ENCODE assay signal across 8 mouse cellular contexts in genomic region chr5:123169284-123169683, GRCm38 (mm10). TPM values are rescaled to one million over a fixed set of nuclear protein-coding genes. Genes with fewer than 3 reads are reported as not detected.
DNase-seq lines count a peak whose midpoint lies in the region; ATAC-seq and TF ChIP-seq lines count a peak whose summit lies in the region.

Psmd9 (plus strand) TSS chr5:123169413.

- no peak within 1 kb of the TSS for H3K27ac ChIP-seq in spleen, adult 2 months (ENCODE audit: insufficient read depth, low read length)
- H3K27ac ChIP-seq in embryonic fibroblast, embryonic 13.5 days (ENCODE audit: insufficient read depth, low read length), result no peak within 1 kb of the TSS
- H3K27ac ChIP-seq in limb, embryonic 12.5 days, result peak within 1 kb of the TSS; percentile 1; the same call in 1 of the 2 replicates
- H3K27ac ChIP-seq in small intestine, adult 2 months (ENCODE audit: insufficient read depth, low read depth, low read length), result no peak within 1 kb of the TSS

- WGBS in spleen, adult 2 months, result 81% methylated on average over 5 of the region's 5 CpGs
- WGBS in limb, embryonic 12.5 days, result 88% methylated on average over 5 of the region's 5 CpGs
- WGBS in small intestine, adult 2 months, result 68% methylated on average over 5 of the region's 5 CpGs

- TF ChIP-seq POLR2A in spleen, adult 2 months (IDR thresholded peaks at IDR 0.05; ENCODE audit: low read depth, low read length), result no peak
- no peak for TF ChIP-seq POLR2A in embryonic fibroblast, embryonic 13.5 days (IDR thresholded peaks at IDR 0.05; ENCODE audit: low read depth, low read length)
- TF ChIP-seq POLR2A in small intestine, adult 2 months (IDR thresholded peaks at IDR 0.05; ENCODE audit: low read depth, low read length), result no peak

- no peak for TF ChIP-seq CTCF in spleen, adult 2 months (IDR thresholded peaks at IDR 0.05; ENCODE audit: extremely low read depth, insufficient read depth, insufficient read length, insufficient replicate concordance)
- no peak for TF ChIP-seq CTCF in embryonic fibroblast, embryonic 13.5 days (IDR thresholded peaks at IDR 0.05; ENCODE audit: borderline replicate concordance, insufficient read depth, low read length)
- no peak for TF ChIP-seq CTCF in small intestine, adult 2 months (IDR thresholded peaks at IDR 0.05; ENCODE audit: extremely low read depth, insufficient read length, insufficient replicate concordance, low read depth, low read length)

- H3K4me3 ChIP-seq in spleen, adult 2 months (ENCODE audit: extremely low read depth, insufficient read depth, insufficient read length), result no peak within 1 kb of the TSS
- H3K4me3 ChIP-seq in embryonic fibroblast, embryonic 13.5 days (ENCODE audit: insufficient read depth, low read length), result no peak within 1 kb of the TSS
- no peak within 1 kb of the TSS for H3K4me3 ChIP-seq in limb, embryonic 12.5 days (replicated peaks)
- H3K4me3 ChIP-seq in small intestine, adult 2 months (ENCODE audit: low read depth, low read length), result no peak within 1 kb of the TSS

- peaks cover 20% of the 10 kb centered on the region for H3K36me3 ChIP-seq in spleen, adult 2 months (ENCODE audit: control insufficient read depth, insufficient read depth, low read length)
- H3K36me3 ChIP-seq in limb, embryonic 12.5 days, result peaks cover 26% of the 10 kb centered on the region
- peaks cover 22% of the 10 kb centered on the region for H3K36me3 ChIP-seq in small intestine, adult 2 months (ENCODE audit: control insufficient read depth, insufficient read depth, low read length)

- H3K27me3 ChIP-seq in spleen, adult 2 months (ENCODE audit: control insufficient read depth, insufficient read depth, low read length), result no peaks in the 10 kb centered on the region
- H3K27me3 ChIP-seq in limb, embryonic 12.5 days, result no peaks in the 10 kb centered on the region
- no peaks in the 10 kb centered on the region for H3K27me3 ChIP-seq in small intestine, adult 2 months (ENCODE audit: control insufficient read depth, insufficient read depth, low read length)

- no peaks in the 10 kb centered on the region for H3K9me3 ChIP-seq in limb, embryonic 12.5 days

- intact Hi-C loops in heart, postnatal 25 days (cut with DNase I), result no loop called here

- no peak within 1 kb of the TSS for H3K4me2 ChIP-seq in limb, embryonic 12.5 days

- ATAC-seq in limb, embryonic 12.5 days (ENCODE audit: insufficient number of reproducible peaks, insufficient read depth, low FRiP score, low TSS enrichment, low read depth), result no peak

- no peaks in the 10 kb centered on the region for H3K4me1 ChIP-seq in spleen, adult 2 months (ENCODE audit: control insufficient read depth, insufficient read depth, insufficient read length)
- peaks cover 6% of the 10 kb centered on the region for H3K4me1 ChIP-seq in embryonic fibroblast, embryonic 13.5 days (ENCODE audit: control insufficient read depth, insufficient read depth, low read length)
- H3K4me1 ChIP-seq in limb, embryonic 12.5 days (replicated peaks), result peaks cover 24% of the 10 kb centered on the region
- no peaks in the 10 kb centered on the region; the same call in 1 of the 2 replicates for H3K4me1 ChIP-seq in small intestine, adult 2 months (ENCODE audit: control insufficient read depth, insufficient read depth, insufficient read length, low read length)

- DNase-seq in spleen, adult 2 months (ENCODE audit: low read depth in 1 of 2, low spot score in 2 of 2), result no peak
- DNase-seq in spleen, adult 18-20 months, result no peak
- no peak for DNase-seq in heart, postnatal 25 days (ENCODE audit: low spot score)
- DNase-seq in retina, postnatal 1 day, result no peak
- no peak for DNase-seq in adipocyte (ENCODE audit: low spot score)

- H3K9ac ChIP-seq in limb, embryonic 12.5 days (replicated peaks), result no peak within 1 kb of the TSS

RNA-seq across cellular contexts. Expression of gene Psmd9, which starts in this region (rescaled TPM):
- 13.3 and 19.5 TPM in 2 replicates for polyA plus RNA-seq in spleen, adult 2 months (2012; rRNA removed)
- polyA plus RNA-seq in embryonic fibroblast, embryonic 13.5 days (2011; ENCODE audit: insufficient read length, low read depth, missing spikeins), result 23.0 and 28.4 TPM in 2 replicates
- 10 to 100 TPM; 15.6 to 16.7 TPM for total RNA-seq in heart, postnatal 25 days (2021)
- polyA plus RNA-seq in limb, embryonic 12.5 days (2016; fragmentation: Nextera tagmentation; extraction: Ambion mirVana), result 89.3 and 91.0 TPM in 2 replicates
- 12.5 and 21.9 TPM in 2 replicates for polyA plus RNA-seq in small intestine, adult 2 months (2012; rRNA removed)
